Mouse (Mus musculus): ENCODE data around the gene Prickle4.

- TF ChIP-seq CTCF (IDR thresholded peaks at IDR 0.05; ENCODE audit: borderline replicate concordance, insufficient read depth, low read depth, low read length) (no peak), POLR2A (IDR thresholded peaks at IDR 0.05; ENCODE audit: borderline replicate concordance, insufficient read depth, low read length) (no peak)
Measured at GRCm38 (mm10) chr17:47689894-47690293, 4.6 kb downstream of the Prickle4 start.
